In genomic region chr2:125749330-125749729, GRCm38 (mm10) we compare ENCODE assay signal across 27 mouse cellular contexts. TPM values are rescaled to one million over a fixed set of nuclear protein-coding genes. Genes with fewer than 3 reads are reported as not detected.
A peak's percentile ranks its signal among the peaks of the same experiment; 100 is the strongest.
DNase-seq lines count a peak whose midpoint lies in the region; ATAC-seq and TF ChIP-seq lines count a peak whose summit lies in the region.
"Had no signal": no experiment of that assay in that cellular context is flagged by ENCODE, and none has a peak within 500 bp of the region (broad histone marks: within the 10 kb centered on the region; RNA-seq: fewer than 3 reads in every experiment).

No protein-coding gene starts in this region.

- 77% methylated on average over 2 of the region's 2 CpGs for WGBS in forebrain, postnatal 0 days
- 88% methylated on average over 2 of the region's 2 CpGs for WGBS in forebrain, embryonic 11.5 days

- H3K36me3 ChIP-seq in forebrain, postnatal 0 days (ENCODE audit: insufficient read depth): peaks cover 80% of the 10 kb centered on the region
- no peaks in the 10 kb centered on the region; the same call in 1 of the 2 replicates for H3K36me3 ChIP-seq in forebrain, embryonic 11.5 days (ENCODE audit: control insufficient read depth, insufficient read depth, low read length)

- H3K4me3 ChIP-seq in forebrain, postnatal 0 days (ENCODE audit: low read depth, low read length): no peak overlapping the region
- no peak overlapping the region for H3K4me3 ChIP-seq in forebrain, embryonic 11.5 days (ENCODE audit: low read depth, low read length)
- H3K4me3 ChIP-seq in layer of hippocampus, adult 2 months: no peak overlapping the region
- H3K4me3 ChIP-seq: embryonic facial prominence, embryonic 13.5 days; embryonic facial prominence, embryonic 15.5 days; erythroblast, embryonic 14.5 days; forebrain, embryonic 10.5 days; forebrain, embryonic 13.5 days; forebrain, embryonic 15.5 days had no signal

- ATAC-seq in forebrain, postnatal 0 days: peak; percentile 71
- ATAC-seq in forebrain, embryonic 11.5 days (replicated peaks; ENCODE audit: low FRiP score): no peak
- ATAC-seq: activated CD4-positive, CD25-positive, alpha-beta regulatory T cell, adult 4 months; CD4-positive, CD25-positive, alpha-beta regulatory T cell, adult 4 months; forebrain, embryonic 13.5 days; forebrain, embryonic 15.5 days; Patski had no signal

- H3K4me2 ChIP-seq in forebrain, postnatal 0 days (ENCODE audit: low read depth): no peak overlapping the region
- no peak overlapping the region for H3K4me2 ChIP-seq in forebrain, embryonic 11.5 days (ENCODE audit: low read depth, low read length, severe bottlenecking)
- H3K4me2 ChIP-seq: embryonic facial prominence, embryonic 13.5 days; embryonic facial prominence, embryonic 15.5 days; forebrain, embryonic 13.5 days; forebrain, embryonic 15.5 days had no signal

- no peaks in the 10 kb centered on the region for H3K9me3 ChIP-seq in forebrain, postnatal 0 days (ENCODE audit: low read length)
- H3K9me3 ChIP-seq in forebrain, embryonic 11.5 days (ENCODE audit: control insufficient read depth, low read length): no peaks in the 10 kb centered on the region
- H3K9me3 ChIP-seq: embryonic facial prominence, embryonic 13.5 days; embryonic facial prominence, embryonic 15.5 days; forebrain, embryonic 10.5 days; forebrain, embryonic 13.5 days; forebrain, embryonic 15.5 days; G1E had no signal

- no peak overlapping the region for H3K27ac ChIP-seq in forebrain, postnatal 0 days (ENCODE audit: low read depth, low read length)
- no peak overlapping the region for H3K27ac ChIP-seq in forebrain, embryonic 11.5 days (ENCODE audit: low read depth, low read length)
- H3K27ac ChIP-seq in layer of hippocampus, adult 2 months: peak overlapping the region; percentile 46; the same call in 1 of the 2 replicates
- H3K27ac ChIP-seq: embryonic facial prominence, embryonic 13.5 days; embryonic facial prominence, embryonic 15.5 days; forebrain, embryonic 10.5 days; forebrain, embryonic 13.5 days; forebrain, embryonic 15.5 days had no signal

- no peaks in the 10 kb centered on the region for H3K4me1 ChIP-seq in forebrain, postnatal 0 days (ENCODE audit: insufficient read depth)
- H3K4me1 ChIP-seq in forebrain, embryonic 11.5 days (replicated peaks; ENCODE audit: control insufficient read depth, insufficient read depth, low read length): no peaks in the 10 kb centered on the region
- H3K4me1 ChIP-seq: forebrain, embryonic 10.5 days; forebrain, embryonic 13.5 days; forebrain, embryonic 15.5 days had no signal

- no peak for TF ChIP-seq CTCF in forebrain, postnatal 0 days (IDR thresholded peaks at IDR 0.05; ENCODE audit: low read depth)
- no peak for TF ChIP-seq CTCF in layer of hippocampus, adult 2 months (conservative IDR thresholded peaks at IDR 0.05)

- no peaks in the 10 kb centered on the region for H3K27me3 ChIP-seq in forebrain, postnatal 0 days (ENCODE audit: insufficient read depth, low read length)
- no peaks in the 10 kb centered on the region for H3K27me3 ChIP-seq in forebrain, embryonic 11.5 days (ENCODE audit: control insufficient read depth, insufficient read depth, low read length)
- H3K27me3 ChIP-seq: CH12.LX; embryonic facial prominence, embryonic 13.5 days; embryonic facial prominence, embryonic 15.5 days; forebrain, embryonic 13.5 days; forebrain, embryonic 15.5 days; Patski had no signal

- no peak for DNase-seq in forebrain, postnatal 0 days
- no peak for DNase-seq in forebrain, embryonic 11.5 days (ENCODE audit: low spot score)
- peak in 1 of 2 experiments; percentile 54 for DNase-seq in layer of hippocampus, adult 2 months (ENCODE audit: low spot score in 2 of 2)
- DNase-seq in layer of hippocampus, postnatal 10 days (ENCODE audit: low spot score in 2 of 2): no peak
- peak; percentile 31 for DNase-seq in brain, adult 2 months (ENCODE audit: low read depth, low spot score)
- DNase-seq: adrenal gland, adult 8-10 months; adrenal gland, postnatal 14 days; adrenal gland, postnatal 36 days; B cell, adult 2 months; cerebellum, adult 11 months; cerebellum, adult 18-20 months; cerebellum, adult 8-10 months; cerebellum, adult 9-11 months; cerebellum, postnatal 14 days; cerebellum, postnatal 36 days; embryo, embryonic 11 days had no signal

- H3K9ac ChIP-seq in forebrain, postnatal 0 days: no peak overlapping the region
- H3K9ac ChIP-seq in forebrain, embryonic 11.5 days (ENCODE audit: low read length): no peak overlapping the region
- H3K9ac ChIP-seq: embryonic facial prominence, embryonic 13.5 days; embryonic facial prominence, embryonic 15.5 days; forebrain, embryonic 13.5 days; forebrain, embryonic 15.5 days had no signal

RNA-seq across cellular contexts. Expression of gene Shc4, which starts 25.4 kb away (rescaled TPM):
- 4.3 and 6.8 TPM in 2 replicates for total RNA-seq in forebrain, postnatal 0 days (2014; rRNA removed)
- 0.79 and 2.5 TPM in 2 replicates for polyA plus RNA-seq in forebrain, postnatal 0 days (2015; fragmentation: Nextera tagmentation; extraction: Ambion mirVana)
- polyA plus RNA-seq in forebrain, embryonic 11.5 days (2014; fragmentation: Nextera tagmentation; extraction: Ambion mirVana): 1.3 TPM in 2 replicates
- 1 to 10 TPM; 4.1 to 4.2 TPM for total RNA-seq in layer of hippocampus, adult 2 months (2021)
- total RNA-seq in layer of hippocampus, postnatal 10 days (2021): 1 to 10 TPM; 6.5 to 6.8 TPM
- polyA plus RNA-seq: CD4-positive, CD25-positive, alpha-beta regulatory T cell, adult 4 months had no signal

RNA-seq across cellular contexts. Expression of gene Secisbp2l, which starts 33.3 kb away (rescaled TPM):
- total RNA-seq in forebrain, postnatal 0 days (2014; rRNA removed): 56.8 and 65.6 TPM in 2 replicates
- 20.9 and 29.8 TPM in 2 replicates for polyA plus RNA-seq in forebrain, postnatal 0 days (2015; fragmentation: Nextera tagmentation; extraction: Ambion mirVana)
- polyA plus RNA-seq in forebrain, embryonic 11.5 days (2014; fragmentation: Nextera tagmentation; extraction: Ambion mirVana): 28.6 and 29.4 TPM in 2 replicates
- 10 to 100 TPM; 94.4 to 97.7 TPM for total RNA-seq in layer of hippocampus, adult 2 months (2021)
- 10 to 100 TPM; 84.8 to 89.2 TPM for total RNA-seq in layer of hippocampus, postnatal 10 days (2021)
